Mouse (Mus musculus) retina, postnatal 1 day (tissue): ENCODE measurements around the gene 1700001P01Rik.
"Not testable (repeated sequence)": the region's sequence is repeated elsewhere in the genome, so short reads cannot be mapped to it uniquely, and the experiment has no call there.

Experiments
- DNase-seq: peaks from one replicate; pipeline ENCODE4 v3.0.0-alpha.2; 2012

The 1700001P01Rik gene

DNA sequence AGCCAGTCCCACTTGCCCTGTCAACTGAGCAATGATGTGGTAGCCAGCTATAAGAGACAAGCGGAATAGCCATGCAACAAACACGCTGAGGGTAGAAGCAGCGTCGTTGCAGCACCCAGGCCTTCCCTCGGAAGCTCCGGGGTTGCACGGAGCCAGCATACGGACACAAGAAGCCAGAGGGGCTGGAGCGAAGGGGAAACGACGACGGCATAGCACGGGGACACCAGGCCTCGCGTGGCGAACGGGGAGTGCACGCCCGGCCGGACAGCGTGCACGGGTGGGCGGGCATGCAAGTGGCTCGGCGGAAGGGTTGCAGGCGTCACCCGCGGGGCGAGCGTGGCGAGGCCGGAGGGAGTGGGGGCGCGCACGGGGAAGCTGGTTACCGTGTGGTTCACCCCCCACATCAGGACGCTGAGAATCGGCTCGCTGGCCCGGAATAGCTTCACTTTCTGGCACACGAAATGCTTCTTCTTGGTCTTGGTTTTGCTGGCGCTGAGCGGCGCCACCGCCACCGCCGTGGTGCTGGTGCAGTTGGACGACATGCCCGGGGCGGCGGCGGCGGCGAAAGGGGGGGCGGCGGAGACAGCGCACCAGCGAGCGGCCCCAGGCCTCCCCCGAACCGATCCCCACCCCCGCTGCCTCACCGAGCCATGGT is 31.5 kb downstream of the 1700001P01Rik start, which contains the start of gene Pip4k2b:
Gene Pip4k2b, minus strand, starts transcription at position 642 of the 655 bp plus-strand sequence.
- no peak for DNase-seq

DNA sequence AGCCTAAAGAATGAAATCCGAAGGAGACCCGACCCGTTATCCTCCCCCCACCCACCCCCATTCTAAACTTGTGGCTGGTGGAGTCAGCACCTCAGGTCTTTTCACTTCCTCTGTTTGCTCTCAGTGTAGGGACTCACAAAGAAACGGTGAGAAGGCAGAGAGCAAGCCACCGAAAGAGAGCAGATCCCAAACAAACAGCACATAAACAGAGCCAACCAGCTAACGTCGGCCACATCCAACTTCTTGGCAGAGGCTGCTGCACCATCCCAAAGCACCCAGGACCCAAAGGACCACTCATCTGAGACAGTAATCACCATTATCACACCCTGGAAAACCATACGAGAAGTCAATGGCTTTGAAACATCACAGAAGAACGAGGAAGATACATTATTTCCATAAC is 32.3 kb downstream of the 1700001P01Rik start:
- DNase-seq, result no peak

DNA sequence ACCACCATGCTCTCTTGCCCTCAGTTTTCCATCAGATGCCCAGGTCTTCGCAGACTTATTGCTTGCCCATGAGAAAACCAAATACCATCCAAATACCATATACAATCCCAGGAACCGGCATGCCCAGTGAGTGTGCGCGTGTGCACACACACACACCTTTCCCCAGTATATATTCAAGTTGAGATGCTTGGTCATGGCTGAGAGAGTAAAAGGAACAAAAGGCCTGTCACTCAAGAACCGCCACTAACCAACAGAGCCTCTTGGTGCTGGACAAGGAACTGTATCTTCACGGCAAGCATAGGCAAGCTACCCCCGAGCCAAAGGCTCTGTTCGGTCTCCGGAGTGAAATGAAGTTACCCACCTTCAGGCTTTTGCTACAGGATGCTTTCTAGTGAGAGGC is 33.1 kb downstream of the 1700001P01Rik start:
- no peak for DNase-seq

DNA sequence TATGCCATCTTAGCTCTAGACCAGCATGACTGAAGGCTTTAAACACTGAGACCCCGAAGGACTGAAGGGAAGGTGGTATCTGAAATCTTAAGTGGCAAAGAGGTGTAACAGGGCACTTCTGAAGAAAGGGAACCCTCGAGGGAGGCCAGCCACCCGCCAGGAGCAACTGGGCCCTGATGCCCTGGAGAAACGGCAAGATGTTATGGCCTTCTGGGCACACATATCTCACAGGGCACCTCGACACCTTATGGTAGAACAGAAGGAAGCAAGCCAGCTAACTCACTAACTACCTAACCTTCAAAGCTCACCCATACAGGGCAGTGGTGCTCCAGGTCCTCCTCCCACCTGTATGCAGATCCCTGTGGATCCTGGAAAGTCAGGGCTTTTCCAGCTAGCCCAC is 33.6 kb downstream of the 1700001P01Rik start:
- DNase-seq, result no peak

- DNase-seq, result peak; percentile 12
These were observed 35.5 kb downstream of the 1700001P01Rik start for GRCm38 (mm10) chr11:97740190-97740589.

DNA sequence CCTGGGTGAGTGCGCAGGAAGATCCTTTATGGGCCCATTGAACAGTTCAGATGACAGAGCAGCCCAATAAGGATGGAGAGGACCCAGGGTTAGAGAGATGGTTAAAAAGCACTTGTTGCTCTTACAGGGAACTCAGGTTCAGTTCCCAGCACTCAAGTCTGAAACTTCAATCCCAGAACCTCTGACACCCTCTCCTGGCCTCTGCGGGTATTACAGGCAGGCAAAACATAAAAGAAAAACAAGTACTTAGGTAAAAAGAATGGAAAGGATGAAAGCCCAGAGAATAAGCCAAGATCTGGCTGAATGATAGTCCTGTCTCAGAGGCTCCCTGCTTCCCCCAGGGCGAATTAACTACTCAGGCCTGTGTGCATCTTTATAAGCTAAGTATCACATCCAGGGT is 36.6 kb downstream of the 1700001P01Rik start:
- no peak for DNase-seq

DNA sequence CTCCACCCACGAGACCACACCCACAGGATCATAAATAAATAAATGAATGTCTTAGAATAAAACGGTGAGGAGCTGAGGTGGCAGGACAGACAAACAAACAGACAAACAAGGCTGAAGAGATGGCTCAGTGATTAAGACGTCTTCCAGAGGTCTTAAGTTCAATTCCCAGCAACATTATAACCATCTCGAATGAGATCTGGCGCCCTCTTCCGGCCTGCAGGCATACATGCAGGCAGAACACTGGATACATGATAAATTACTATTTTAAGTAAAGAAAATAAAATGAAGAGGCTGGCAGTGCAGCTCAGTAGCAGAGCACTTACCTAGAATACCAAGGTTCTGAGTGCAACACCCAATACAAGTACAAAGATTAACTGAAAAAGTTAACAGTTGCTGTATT is 37.0 kb downstream of the 1700001P01Rik start:
- peak; percentile 29 for DNase-seq

DNA sequence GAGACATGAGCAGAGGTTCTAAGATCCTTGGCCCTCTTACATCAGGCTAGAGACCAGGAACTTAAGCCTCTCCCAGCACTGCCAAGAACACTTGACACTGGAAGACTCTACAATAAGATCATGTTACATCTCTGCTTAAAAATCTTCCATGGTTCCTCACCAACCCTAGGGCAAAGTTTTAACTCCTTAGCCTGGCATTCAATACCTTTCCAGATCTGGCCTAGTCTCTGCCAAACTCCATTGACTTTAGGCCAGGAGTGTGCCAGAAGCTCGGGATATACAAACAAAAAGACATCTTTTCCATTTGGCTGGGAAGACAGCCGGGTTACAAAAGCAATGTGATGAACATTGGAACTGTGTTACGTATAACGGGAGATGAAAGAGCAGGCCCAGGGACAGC is 38.1 kb downstream of the 1700001P01Rik start:
- no peak for DNase-seq

DNA sequence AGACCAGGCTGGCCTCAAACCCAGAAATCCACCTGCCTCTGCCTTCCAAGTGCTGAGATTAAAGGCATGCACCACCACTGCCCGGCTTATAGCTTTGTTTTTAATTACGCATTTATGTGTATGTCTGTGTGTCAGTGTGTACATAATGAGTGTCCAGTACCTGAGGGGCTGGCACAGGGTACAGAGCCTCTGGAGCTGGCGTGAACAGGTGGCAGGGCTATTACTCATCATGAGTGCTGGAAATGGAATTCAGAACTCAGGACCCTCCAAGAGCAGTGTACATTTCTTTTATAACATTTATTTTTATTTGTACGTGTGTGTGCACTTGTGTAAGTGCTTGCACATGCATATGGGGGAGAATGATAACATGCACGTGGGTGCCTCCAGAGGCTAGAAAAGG is 39.1 kb downstream of the 1700001P01Rik start:
- no peak for DNase-seq

GRCm38 (mm10) chr11:97734810-97735209 is 40.9 kb downstream of the 1700001P01Rik start:
- not testable (repeated sequence) for DNase-seq

- DNase-seq, result peak; percentile 30
These were observed 42.0 kb downstream of the 1700001P01Rik start for GRCm38 (mm10) chr11:97733689-97734088.

DNA sequence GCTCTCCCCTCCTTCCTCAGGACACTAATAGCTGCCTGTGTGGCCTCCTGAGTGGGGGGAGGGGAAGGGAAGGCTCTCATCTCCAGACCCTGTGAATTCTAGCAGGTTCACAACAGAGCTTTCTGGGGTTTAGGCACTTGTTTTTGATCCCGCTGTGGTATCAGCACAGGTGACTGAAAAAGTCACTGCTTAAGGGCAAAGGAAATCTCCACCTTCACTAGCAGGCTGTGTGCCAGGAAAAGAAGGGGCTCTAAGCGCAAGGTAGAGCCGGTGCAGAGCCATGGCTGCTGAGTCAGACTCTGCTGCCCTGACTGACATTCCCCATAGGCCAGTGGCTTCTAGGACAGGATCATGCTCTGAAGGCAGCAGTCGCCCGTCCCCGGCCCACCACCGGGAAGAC is 47.0 kb downstream of the 1700001P01Rik start:
- no peak for DNase-seq

- DNase-seq, result no peak
These were observed 47.4 kb downstream of the 1700001P01Rik start for GRCm38 (mm10) chr11:97728311-97728710.

- no peak for DNase-seq
These were observed 52.0 kb downstream of the 1700001P01Rik start for GRCm38 (mm10) chr11:97723709-97724108.
